Mouse (Mus musculus) CH12.LX (cell line): ENCODE measurements around the gene Hhipl2. TPM values are rescaled to one million over a fixed set of nuclear protein-coding genes. Genes with fewer than 3 reads are reported as not detected.

Source experiments
- DNase-seq: peaks from one replicate; pipeline ENCODE4 v3.0.0-alpha.2; 2013; ENCODE audit errors: extremely low read depth
- H3K27ac ChIP-seq: 2 replicates; pipeline ENCODE4 v1.5.1; 2012; ENCODE audit warnings: low read depth, mild to moderate bottlenecking, control low read depth, moderate library complexity; ENCODE audit not compliant: insufficient read depth
- H3K27me3 ChIP-seq: replicated peaks from 2 replicates; pipeline ENCODE3; 2012; ENCODE audit warnings: inconsistent platforms
- H3K36me3 ChIP-seq, 2 experiments: replicated peaks in 1 of 2; 2 replicates each; pipeline versions ENCODE3 to v1.6.1; 2012; ENCODE audit warnings: inconsistent platforms in 1 of 2, low read length in 1 of 2, mild to moderate bottlenecking in 1 of 2, mixed read lengths in 1 of 2, moderate library complexity in 1 of 2; ENCODE audit not compliant: control insufficient read depth in 1 of 2, insufficient read depth in 1 of 2
- H3K4me1 ChIP-seq, 2 experiments: 2 replicates each; pipeline ENCODE4 v1.6.1; 2012; ENCODE audit warnings: inconsistent platforms in 1 of 2, moderate library complexity in 1 of 2; ENCODE audit not compliant: insufficient read depth in 2 of 2, control insufficient read depth in 1 of 2
- H3K4me2 ChIP-seq: 2 replicates; pipeline ENCODE4 v1.6.1; 2012; ENCODE audit warnings: low read depth, mild to moderate bottlenecking, control low read depth; ENCODE audit not compliant: poor library complexity, insufficient read depth, severe bottlenecking
- H3K4me3 ChIP-seq, 3 experiments: fragments of 150-350 bp in 1 of 3; sonication (generic) in 1 of 3; replicated peaks in 1 of 3; 2 replicates each; pipeline versions ENCODE3 to v1.5.1; 2011 to 2012; ENCODE audit warnings: low read depth in 2 of 3, low read length in 2 of 3, mild to moderate bottlenecking in 2 of 3, moderate library complexity in 2 of 3, control low read depth in 1 of 3, improper control_type of control experiment in 1 of 3, inconsistent platforms in 1 of 3, mixed read lengths in 1 of 3; ENCODE audit not compliant: poor library complexity in 1 of 3
- H3K79me2 ChIP-seq: replicated peaks from 2 replicates; pipeline ENCODE4 v1.6.1; 2012; ENCODE audit warnings: mild to moderate bottlenecking, moderate library complexity; ENCODE audit not compliant: control insufficient read depth, poor library complexity, insufficient read depth, severe bottlenecking; ENCODE audit errors: extremely low read depth
- H3K9ac ChIP-seq: 2 replicates; pipeline ENCODE4 v1.6.1; 2012; ENCODE audit warnings: low read depth, mild to moderate bottlenecking, control low read depth, moderate library complexity; ENCODE audit not compliant: insufficient read depth
- H3K9me3 ChIP-seq: replicated peaks from 2 replicates; pipeline ENCODE3; 2012; ENCODE audit warnings: low read length, inconsistent platforms, mixed read lengths
- BHLHE40 ChIP-seq: IDR thresholded peaks from 2 replicates; pipeline ENCODE4 v1.6.1; 2011; ENCODE audit warnings: mild to moderate bottlenecking, low read depth, low read length, improper control_type of control experiment
- CTCF ChIP-seq, 2 experiments: IDR thresholded peaks in 1 of 2; conservative IDR thresholded peaks in 1 of 2; 2 replicates each; pipeline ENCODE4 v1.5.1; 2011 to 2012; ENCODE audit warnings: low read depth in 2 of 2, low read length in 2 of 2, improper control_type of control experiment in 1 of 2, inconsistent platforms in 1 of 2, mild to moderate bottlenecking in 1 of 2, moderate library complexity in 1 of 2
- ETS1 ChIP-seq: conservative IDR thresholded peaks from 2 replicates; pipeline ENCODE4 v1.6.1; 2012; ENCODE audit warnings: low read depth, mild to moderate bottlenecking, inconsistent platforms, low read length, improper control_type of control experiment, moderate library complexity
- GABPA ChIP-seq: IDR thresholded peaks from 2 replicates; pipeline ENCODE4 v1.6.1; 2012; ENCODE audit warnings: low read depth, low read length, improper control_type of control experiment, inconsistent platforms; ENCODE audit not compliant: insufficient replicate concordance
- JUND ChIP-seq: conservative IDR thresholded peaks from 2 replicates; pipeline ENCODE4 v1.6.1; 2011; ENCODE audit warnings: low read depth, low read length, improper control_type of control experiment
- MAX ChIP-seq: IDR thresholded peaks from 2 replicates; pipeline ENCODE4 v1.6.1; 2011; ENCODE audit warnings: low read length, improper control_type of control experiment
- MXI1 ChIP-seq: IDR thresholded peaks from 2 replicates; pipeline ENCODE4 v1.6.1; 2011; ENCODE audit warnings: mild to moderate bottlenecking, low read depth, low read length, improper control_type of control experiment
- NRF1 ChIP-seq: IDR thresholded peaks from 2 replicates; pipeline ENCODE4 v1.6.1; 2014; ENCODE audit warnings: low read depth, mild to moderate bottlenecking, inconsistent platforms, low read length, improper control_type of control experiment, moderate library complexity
- POLR2A ChIP-seq: IDR thresholded peaks from 2 replicates; pipeline ENCODE4 v1.6.1; 2011; ENCODE audit warnings: low read depth, mild to moderate bottlenecking, improper control_type of control experiment, low read length
- RCOR1 ChIP-seq: conservative IDR thresholded peaks from 2 replicates; pipeline ENCODE4 v1.6.1; 2012; ENCODE audit warnings: low read depth, mild to moderate bottlenecking, inconsistent platforms, low read length, improper control_type of control experiment
- TBP ChIP-seq: conservative IDR thresholded peaks from 2 replicates; pipeline ENCODE4 v1.6.1; 2011; ENCODE audit warnings: low read depth, low read length, improper control_type of control experiment
- TCF12 ChIP-seq: IDR thresholded peaks from 2 replicates; pipeline ENCODE4 v1.6.1; 2014; ENCODE audit warnings: low read depth, mild to moderate bottlenecking, inconsistent platforms, low read length, improper control_type of control experiment
- USF1 ChIP-seq: IDR thresholded peaks from 2 replicates; pipeline ENCODE4 v1.6.1; 2014; ENCODE audit warnings: low read depth, mild to moderate bottlenecking, inconsistent platforms, low read length, improper control_type of control experiment
- USF2 ChIP-seq: conservative IDR thresholded peaks from 2 replicates; pipeline ENCODE4 v1.6.1; 2011; ENCODE audit warnings: low read depth, low read length, improper control_type of control experiment
- ZC3H11A ChIP-seq: IDR thresholded peaks from 2 replicates; pipeline ENCODE4 v1.6.1; 2012; ENCODE audit warnings: low read depth, mild to moderate bottlenecking, inconsistent platforms, low read length, improper control_type of control experiment
- ZKSCAN1 ChIP-seq: IDR thresholded peaks from 2 replicates; pipeline ENCODE4 v1.6.1; 2012; ENCODE audit warnings: low read depth, inconsistent platforms, low read length, improper control_type of control experiment, borderline replicate concordance
- dilution Hi-C: fragments of 300-500 bp; cut with MboI; formaldehyde crosslinking; loops from 2 replicates; pipeline ENCODE4 v1.14.3; 2020; ENCODE audit warnings: low sequenced_read_pairs; ENCODE audit not compliant: extremely low pct_unique_long_range_greater_than_20kb, extremely low pct_ligation_motif_present
- in situ Hi-C: fragments of 300-500 bp; cut with MboI; formaldehyde crosslinking; loops from 3 replicates; pipeline ENCODE4 v1.14.3; 2019; ENCODE audit warnings: low sequenced_read_pairs, low pct_ligation_motif_present, low pct_unique_long_range_greater_than_20kb, mixed read lengths
- polyA plus RNA-seq: library from polyadenylated mRNA; unstranded; fragments of >175 nt; gene quantifications from 2 replicates; pipeline ENCODE4 v1.2.1, GENCODE M21; 2012; ENCODE audit warnings: low read depth; ENCODE audit not compliant: insufficient read length
- total RNA-seq, 2 experiments: library from RNA; depleted of rRNA; stranded (reverse); fragments of 300-350 nt in 1 of 2; fragments of >200 nt in 1 of 2; gene quantifications; 2 replicates each; pipeline ENCODE4 v1.2.3; 2012 to 2014

Gene Hhipl2
- total and polyA plus RNA-seq, 3 experiments: 0.23 TPM; not detected in 2

DNA sequence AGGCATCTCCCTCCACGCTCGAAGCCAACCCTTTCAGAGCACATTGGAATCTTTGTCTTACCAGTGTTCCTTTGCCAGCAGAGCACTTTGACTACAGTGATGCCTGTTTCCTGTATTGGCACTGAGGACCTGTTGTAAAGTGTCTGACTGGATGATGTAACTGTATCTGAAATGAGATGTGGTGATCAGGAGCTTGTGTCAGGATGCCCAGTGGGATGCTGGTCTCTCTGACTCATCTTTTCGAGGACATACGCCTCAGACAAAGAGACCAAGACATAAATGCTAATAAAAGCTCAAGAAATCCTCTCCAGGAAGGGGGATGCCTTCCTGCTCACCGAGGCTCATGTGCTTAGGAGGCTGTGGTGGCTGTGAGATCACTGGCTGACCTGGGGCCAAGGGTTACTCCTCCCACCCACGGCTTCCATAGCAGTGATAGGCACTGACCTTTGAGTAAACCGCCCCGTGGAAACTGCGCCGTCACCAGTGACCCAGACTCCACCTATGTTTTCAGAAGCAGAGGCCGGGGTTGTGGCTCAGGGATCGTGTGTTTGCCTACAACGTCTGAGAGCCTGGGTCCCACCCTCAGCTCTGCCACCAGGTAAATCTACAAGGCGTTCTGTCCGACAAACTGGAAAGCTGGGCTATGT is 3.8 kb upstream of the Hhipl2 start:
- Histone ChIP-seq H3K4me2 (no peak overlapping the region), H3K9ac (no peak overlapping the region), H3K4me3 (no peak overlapping the region), H3K4me1 (no peaks in the 10 kb centered on the region), H3K79me2 (no peaks in the 10 kb centered on the region), H3K9me3 (no peaks in the 10 kb centered on the region), H3K27ac (no peak overlapping the region), H3K27me3 (no peaks in the 10 kb centered on the region), H3K36me3 (peaks cover 24 to 51% of the 10 kb centered on the region in 2 experiments)
- in situ Hi-C loops: no loop called here
- TF ChIP-seq ETS1 (no peak), RCOR1 (no peak), NRF1 (no peak), CTCF (conservative IDR thresholded peaks at IDR 0.05 in 1 of 2, IDR thresholded peaks at IDR 0.05 in 1 of 2; ENCODE audit: low read depth in 2 of 2, low read length in 2 of 2) (no peak), TBP (no peak), POLR2A (no peak), ZC3H11A (no peak), JUND (no peak), MAX (no peak), USF1 (no peak)
- no peak for DNase-seq
- dilution Hi-C loops: no loop called here

DNA sequence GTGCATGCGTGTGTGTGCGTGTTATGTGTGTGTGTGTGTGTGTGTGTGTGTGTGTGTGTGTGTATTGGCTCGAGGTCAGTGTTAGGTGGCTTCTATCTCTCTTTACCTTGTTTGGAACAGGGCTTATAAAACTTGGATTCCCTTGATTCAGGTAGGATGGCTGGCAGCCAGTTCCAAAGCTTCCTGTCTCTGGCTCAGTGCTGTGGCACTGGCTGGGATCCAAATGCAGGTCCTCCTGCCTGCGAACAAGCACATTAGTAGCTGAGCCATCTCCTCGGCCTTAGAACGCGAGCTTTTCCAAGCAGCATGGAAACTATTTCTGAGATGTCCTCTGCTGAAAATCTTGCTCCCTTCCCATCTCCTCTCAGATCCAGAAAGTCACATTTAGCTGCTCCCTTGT is 1.7 kb downstream of the Hhipl2 start:
- H3K27me3 ChIP-seq: no peaks in the 10 kb centered on the region
- no peak for DNase-seq
- H3K36me3 ChIP-seq: peaks cover 0 to 4% of the 10 kb centered on the region in 2 experiments
- no peak overlapping the region for H3K27ac ChIP-seq
- TF ChIP-seq BHLHE40 (no peak), CTCF (conservative IDR thresholded peaks at IDR 0.05 in 1 of 2, IDR thresholded peaks at IDR 0.05 in 1 of 2; ENCODE audit: low read depth in 2 of 2, low read length in 2 of 2) (no peak), ZC3H11A (no peak), ETS1 (no peak)
- H3K4me3 ChIP-seq: no peak overlapping the region
- in situ Hi-C loops: no loop called here
- H3K79me2 ChIP-seq: no peaks in the 10 kb centered on the region
- dilution Hi-C loops: no loop called here
- H3K9me3 ChIP-seq: peaks cover 2% of the 10 kb centered on the region
- H3K4me2 ChIP-seq: no peak overlapping the region
- H3K4me1 ChIP-seq: no peaks in the 10 kb centered on the region
- H3K9ac ChIP-seq: no peak overlapping the region

DNA sequence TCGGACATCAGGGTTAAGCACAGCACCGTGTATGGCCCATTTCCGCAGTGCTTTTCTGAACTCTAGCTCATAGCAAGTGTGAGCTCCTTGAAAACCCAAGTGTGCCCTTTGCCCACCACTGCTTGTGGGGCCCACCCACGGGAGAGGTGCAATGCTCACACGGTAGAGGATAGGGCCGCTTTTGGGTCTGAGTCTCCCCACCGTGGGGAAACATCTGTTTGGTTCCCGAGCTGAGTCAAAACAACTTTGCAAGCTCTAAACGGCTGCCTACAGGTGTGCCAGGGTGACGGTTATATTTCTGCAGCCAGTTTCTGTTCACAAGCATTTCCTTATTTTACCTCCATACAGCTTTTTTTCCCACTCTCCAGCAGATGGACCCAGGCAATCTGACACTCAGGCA is 2.3 kb downstream of the Hhipl2 start:
- no peak overlapping the region for H3K9ac ChIP-seq

More for the DNA sequence above, 2.3 kb downstream of the Hhipl2 start:
- dilution Hi-C loops (no loop called here), in situ Hi-C loops (no loop called here)
- Histone ChIP-seq H3K4me2 (no peak overlapping the region), H3K9me3 (peaks cover 2% of the 10 kb centered on the region), H3K79me2 (no peaks in the 10 kb centered on the region), H3K27me3 (no peaks in the 10 kb centered on the region), H3K27ac (no peak overlapping the region), H3K4me1 (no peaks in the 10 kb centered on the region), H3K4me3 (no peak overlapping the region), H3K36me3 (peaks cover 0 to 4% of the 10 kb centered on the region in 2 experiments)
- TF ChIP-seq TCF12 (no peak), GABPA (no peak), ZKSCAN1 (no peak), USF2 (no peak), TBP (no peak), POLR2A (no peak), MXI1 (no peak), RCOR1 (no peak)
- no peak for DNase-seq
